ENCODE assay signal across 24 mouse cellular contexts in genomic region chr2:112247323-112247722, GRCm38 (mm10). TPM values are rescaled to one million over a fixed set of nuclear protein-coding genes. Genes with fewer than 3 reads are reported as not detected.
DNase-seq lines count a peak whose midpoint lies in the region; ATAC-seq lines count a peak whose summit lies in the region.
"Had no signal": no experiment of that assay in that cellular context is flagged by ENCODE, and none has a peak within 500 bp of the region (broad histone marks: within the 10 kb centered on the region; RNA-seq: fewer than 3 reads in every experiment).

No protein-coding gene starts in this region.

- no peak overlapping the region for H3K27ac ChIP-seq in hindbrain, embryonic 10.5 days
- H3K27ac ChIP-seq: embryonic facial prominence, embryonic 10.5 days; embryonic facial prominence, embryonic 12.5 days; forebrain, embryonic 13.5 days; forebrain, embryonic 15.5 days had no signal

- WGBS in hindbrain, embryonic 10.5 days: 89% methylated on average over 10 of the region's 10 CpGs

- H3K36me3 ChIP-seq in hindbrain, embryonic 10.5 days: peaks cover 32% of the 10 kb centered on the region

- no peak for DNase-seq in embryo, embryonic 10.5 days (ENCODE audit: low spot score)
- DNase-seq in hindbrain, embryonic 10.5 days (ENCODE audit: low spot score): no peak
- DNase-seq in right cerebral cortex, postnatal 10 days (ENCODE audit: low spot score in 2 of 2): no peak
- DNase-seq: adrenal gland, adult 2 months; adrenal gland, postnatal 10 days; adrenal gland, postnatal 25 days; cerebellum, adult 11 months; cerebellum, adult 18-20 months; cerebellum, adult 9-10 months; cerebellum, postnatal 10 days; cerebellum, postnatal 25 days; forebrain, postnatal 0 days had no signal

- no peaks in the 10 kb centered on the region for H3K27me3 ChIP-seq in hindbrain, embryonic 10.5 days (ENCODE audit: insufficient read depth, poor library complexity, severe bottlenecking)
- H3K27me3 ChIP-seq: embryonic facial prominence, embryonic 12.5 days; forebrain, embryonic 13.5 days; forebrain, embryonic 15.5 days had no signal

- H3K9me3 ChIP-seq in hindbrain, embryonic 10.5 days: no peaks in the 10 kb centered on the region
- H3K9me3 ChIP-seq: embryonic facial prominence, embryonic 10.5 days; embryonic facial prominence, embryonic 12.5 days; forebrain, embryonic 13.5 days; forebrain, embryonic 15.5 days had no signal

- ATAC-seq in common myeloid progenitor, adult 5-6 weeks (replicated peaks; ENCODE audit: low read depth, poor library complexity, severe bottlenecking): peak; percentile 76
- ATAC-seq in granulocyte monocyte progenitor cell, adult 5-6 weeks (replicated peaks; ENCODE audit: poor library complexity, severe bottlenecking): peak; percentile 83
- peak; percentile 54 for ATAC-seq in megakaryocyte, adult 5-6 weeks (ENCODE audit: poor library complexity, severe bottlenecking)
- ATAC-seq: forebrain, embryonic 13.5 days; forebrain, embryonic 15.5 days; forebrain, postnatal 0 days had no signal

- no peak overlapping the region for H3K4me3 ChIP-seq in hindbrain, embryonic 10.5 days
- H3K4me3 ChIP-seq: embryonic facial prominence, embryonic 10.5 days; embryonic facial prominence, embryonic 12.5 days; forebrain, embryonic 13.5 days; forebrain, embryonic 15.5 days had no signal

- peaks cover 8% of the 10 kb centered on the region; the same call in 1 of the 2 replicates for H3K4me1 ChIP-seq in hindbrain, embryonic 10.5 days (replicated peaks)
- H3K4me1 ChIP-seq: embryonic facial prominence, embryonic 12.5 days; forebrain, embryonic 13.5 days; forebrain, embryonic 15.5 days had no signal

RNA-seq across cellular contexts. Expression of gene Lpcat4, which starts 8.1 kb away (rescaled TPM):
- total RNA-seq in common myeloid progenitor, adult 5-6 weeks (2017): 3.1 and 13.2 TPM in 2 replicates
- 17.3 and 26.8 TPM in 2 replicates for total RNA-seq in granulocyte monocyte progenitor cell, adult 5-6 weeks (2014; fragmentation: Nextera tagmentation)
- 7.7 and 10.6 TPM in 2 replicates for total RNA-seq in granulocyte monocyte progenitor cell, adult 5-6 weeks (2017)
- 27.0 and 44.0 TPM in 2 replicates for total RNA-seq in megakaryocyte, adult 5-6 weeks (2015)
- 11.8 and 18.9 TPM in 2 replicates for total RNA-seq in megakaryocyte, adult 5-6 weeks (2017)
- polyA plus RNA-seq in hindbrain, embryonic 10.5 days (2016; fragmentation: Nextera tagmentation; extraction: Ambion mirVana): 13.3 and 14.8 TPM in 2 replicates

RNA-seq across cellular contexts. Expression of gene Nutm1, which starts 11.8 kb away (rescaled TPM):
- total RNA-seq in common myeloid progenitor, adult 5-6 weeks (2017): not detected in 2 replicates
- total RNA-seq in granulocyte monocyte progenitor cell, adult 5-6 weeks (2014; fragmentation: Nextera tagmentation): not detected in 2 replicates
- not detected in 2 replicates for total RNA-seq in granulocyte monocyte progenitor cell, adult 5-6 weeks (2017)
- not detected in 2 replicates for total RNA-seq in megakaryocyte, adult 5-6 weeks (2015)
- not detected in 2 replicates for total RNA-seq in megakaryocyte, adult 5-6 weeks (2017)
- not detected in 2 replicates for polyA plus RNA-seq in hindbrain, embryonic 10.5 days (2016; fragmentation: Nextera tagmentation; extraction: Ambion mirVana)
- total RNA-seq: adrenal gland, adult 2 months; adrenal gland, postnatal 10 days; adrenal gland, postnatal 25 days; adrenal gland, postnatal 4 days; ES-E14; forebrain, postnatal 0 days had no signal
- polyA plus RNA-seq: adrenal gland, adult 2 months; brain, embryonic 14.5 days; embryonic facial prominence, embryonic 10.5 days; embryonic facial prominence, embryonic 12.5 days; embryonic facial prominence, embryonic 14.5 days; forebrain, embryonic 13.5 days had no signal

RNA-seq across cellular contexts. Expression of gene Nop10, which starts 14.4 kb away (rescaled TPM):
- 132 and 136 TPM in 2 replicates for total RNA-seq in common myeloid progenitor, adult 5-6 weeks (2017)
- 139 and 177 TPM in 2 replicates for total RNA-seq in granulocyte monocyte progenitor cell, adult 5-6 weeks (2014; fragmentation: Nextera tagmentation)
- total RNA-seq in granulocyte monocyte progenitor cell, adult 5-6 weeks (2017): 220 and 244 TPM in 2 replicates
- total RNA-seq in megakaryocyte, adult 5-6 weeks (2015): 48.1 and 56.2 TPM in 2 replicates
- total RNA-seq in megakaryocyte, adult 5-6 weeks (2017): 72.9 and 74.8 TPM in 2 replicates
- polyA plus RNA-seq in hindbrain, embryonic 10.5 days (2016; fragmentation: Nextera tagmentation; extraction: Ambion mirVana): 178 and 208 TPM in 2 replicates

RNA-seq across cellular contexts. Expression of gene Slc12a6, which starts 18.3 kb away (rescaled TPM):
- total RNA-seq in common myeloid progenitor, adult 5-6 weeks (2017): 68.2 and 85.0 TPM in 2 replicates
- total RNA-seq in granulocyte monocyte progenitor cell, adult 5-6 weeks (2014; fragmentation: Nextera tagmentation): 57.3 and 62.2 TPM in 2 replicates
- 51.3 and 51.8 TPM in 2 replicates for total RNA-seq in granulocyte monocyte progenitor cell, adult 5-6 weeks (2017)
- total RNA-seq in megakaryocyte, adult 5-6 weeks (2015): 108 and 110 TPM in 2 replicates
- 111 and 132 TPM in 2 replicates for total RNA-seq in megakaryocyte, adult 5-6 weeks (2017)
- 8.7 and 11.2 TPM in 2 replicates for polyA plus RNA-seq in hindbrain, embryonic 10.5 days (2016; fragmentation: Nextera tagmentation; extraction: Ambion mirVana)

RNA-seq across cellular contexts. Expression of gene Gm21985, which starts 18.8 kb away (rescaled TPM):
- total RNA-seq in common myeloid progenitor, adult 5-6 weeks (2017): not detected in 2 replicates
- total RNA-seq in granulocyte monocyte progenitor cell, adult 5-6 weeks (2014; fragmentation: Nextera tagmentation): 0.75 TPM in 1 of 2 replicates, not detected in the other
- total RNA-seq in granulocyte monocyte progenitor cell, adult 5-6 weeks (2017): 0.36 TPM in 1 of 2 replicates, not detected in the other
- not detected in 2 replicates for total RNA-seq in megakaryocyte, adult 5-6 weeks (2015)
- total RNA-seq in megakaryocyte, adult 5-6 weeks (2017): 0.24 and 0.95 TPM in 2 replicates
- polyA plus RNA-seq in hindbrain, embryonic 10.5 days (2016; fragmentation: Nextera tagmentation; extraction: Ambion mirVana): not detected in 2 replicates
- total RNA-seq: adrenal gland, postnatal 25 days; adrenal gland, postnatal 4 days had no signal
- polyA plus RNA-seq: adrenal gland, adult 2 months; brain, embryonic 14.5 days; C2C12; embryonic facial prominence, embryonic 10.5 days; embryonic facial prominence, embryonic 12.5 days; embryonic facial prominence, embryonic 14.5 days; forebrain, embryonic 13.5 days; forebrain, postnatal 0 days had no signal
